Mouse (Mus musculus): ENCODE measurements around the gene Fbxl17. TPM values are rescaled to one million over a fixed set of nuclear protein-coding genes. Genes with fewer than 3 reads are reported as not detected.

Fbxl17 gene
- polyA plus RNA-seq, 1 experiment from 2014 or later: 5.6 TPM

DNA sequence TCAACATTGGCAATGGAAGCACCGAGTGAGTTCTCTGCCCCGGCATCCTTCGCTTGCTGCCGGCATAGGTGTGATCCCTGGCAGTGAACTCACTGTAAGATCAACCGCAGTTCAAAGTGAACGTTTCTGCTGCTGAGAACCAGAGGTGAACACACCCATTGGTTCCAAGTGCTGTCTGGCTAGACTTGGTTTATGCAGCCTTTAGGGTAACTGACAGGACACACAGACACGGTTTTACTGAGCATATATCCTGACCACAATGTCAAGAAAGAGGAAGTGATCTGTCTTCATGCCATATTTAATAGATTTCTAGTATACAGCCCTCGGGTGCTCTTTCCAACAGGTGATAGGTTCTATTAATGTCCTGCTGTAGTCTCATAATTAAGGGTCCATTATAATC is 310.5 kb downstream of the Fbxl17 start:
- H3K4me2 ChIP-seq: no peak overlapping the region
- H3K27ac ChIP-seq: no peak overlapping the region
- H3K4me3 ChIP-seq: no peak overlapping the region
- no peak overlapping the region for H3K9ac ChIP-seq
- no peaks in the 10 kb centered on the region for H3K36me3 ChIP-seq (ENCODE audit: poor library complexity, severe bottlenecking)
- no peaks in the 10 kb centered on the region for H3K27me3 ChIP-seq
- ATAC-seq: no peak
- no peaks in the 10 kb centered on the region for H3K9me3 ChIP-seq (replicated peaks)
- peaks cover 22% of the 10 kb centered on the region for H3K4me1 ChIP-seq
- 93% methylated on average over 8 of the region's 8 CpGs for WGBS

DNA sequence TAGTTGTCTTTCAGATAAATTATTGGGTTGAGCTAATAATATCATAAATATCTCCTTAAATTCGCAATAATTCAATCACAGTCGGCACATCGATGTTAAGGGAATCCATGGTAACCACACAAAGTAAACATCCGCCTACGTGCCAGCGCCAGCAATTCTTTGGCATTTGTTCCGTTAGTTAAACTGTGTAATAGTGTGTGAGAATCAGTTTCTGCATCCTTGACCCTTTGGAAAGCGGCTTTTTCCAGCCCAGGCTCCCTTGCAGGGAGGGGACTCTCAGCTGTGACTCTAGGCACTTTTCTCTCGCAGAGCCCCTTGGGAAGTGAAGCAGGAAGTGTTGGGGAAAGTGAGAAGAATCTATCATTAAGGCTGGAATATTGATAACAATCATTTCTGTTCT is 314.3 kb downstream of the Fbxl17 start:
- no peaks in the 10 kb centered on the region for H3K9me3 ChIP-seq (replicated peaks)
- H3K9ac ChIP-seq: no peak overlapping the region; the same call in 1 of the 2 replicates
- 0 out of 2 replicates have a peak, but pooled peaks cover 2% of the 10 kb centered on the region for H3K27me3 ChIP-seq
- H3K4me1 ChIP-seq: peaks cover 16% of the 10 kb centered on the region
- 16% methylated on average over 9 of the region's 9 CpGs for WGBS
- peak; percentile 77 for ATAC-seq
- peak overlapping the region; percentile 37 for H3K4me2 ChIP-seq
- H3K36me3 ChIP-seq (ENCODE audit: poor library complexity, severe bottlenecking): no peaks in the 10 kb centered on the region
- no peak overlapping the region for H3K27ac ChIP-seq
- H3K4me3 ChIP-seq: no peak overlapping the region

DNA sequence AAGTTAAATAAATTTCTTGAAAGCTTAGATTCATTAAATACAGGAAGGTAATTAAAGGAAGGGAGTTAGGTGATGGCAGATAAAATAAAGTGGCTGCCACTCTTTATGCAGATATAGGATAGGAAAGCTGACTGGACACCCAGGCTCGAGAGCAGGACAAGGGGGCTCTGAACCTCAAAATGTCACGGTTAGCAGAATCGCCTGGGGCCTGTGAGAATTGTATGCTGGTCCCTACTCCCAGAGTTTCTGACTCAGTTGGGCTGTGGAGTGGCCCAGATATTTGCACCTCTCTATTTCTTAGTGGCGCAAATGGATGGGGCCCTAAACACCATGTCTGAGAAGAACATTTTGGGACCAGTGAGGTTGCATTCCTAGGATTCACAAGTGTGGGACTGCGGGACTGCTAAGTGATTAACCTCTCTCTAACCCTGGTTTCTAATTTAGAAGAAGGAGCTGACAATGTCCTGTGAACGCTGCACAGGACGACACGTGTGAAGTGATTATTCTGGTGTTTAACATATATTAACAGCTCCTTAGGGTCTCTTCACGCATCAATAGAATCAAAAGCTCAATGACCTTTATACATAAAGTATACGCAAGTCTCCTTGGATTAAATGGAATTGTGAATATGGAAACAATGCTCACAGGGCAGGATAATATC is 314.8 kb downstream of the Fbxl17 start:
- WGBS: 36% methylated on average over 10 of the region's 10 CpGs
- no peaks in the 10 kb centered on the region for H3K36me3 ChIP-seq (ENCODE audit: poor library complexity, severe bottlenecking)
- 0 out of 2 replicates have a peak, but pooled peaks cover 5% of the 10 kb centered on the region for H3K27me3 ChIP-seq
- ATAC-seq: peak; percentile 58; the same call in 1 of the 2 replicates
- H3K4me1 ChIP-seq: peaks cover 16% of the 10 kb centered on the region
- H3K27ac ChIP-seq: no peak overlapping the region
- no peaks in the 10 kb centered on the region for H3K9me3 ChIP-seq (replicated peaks)
- no peak overlapping the region for H3K9ac ChIP-seq
- no peak overlapping the region for H3K4me3 ChIP-seq
- peak overlapping the region; percentile 37; the same call in 1 of the 2 replicates for H3K4me2 ChIP-seq

DNA sequence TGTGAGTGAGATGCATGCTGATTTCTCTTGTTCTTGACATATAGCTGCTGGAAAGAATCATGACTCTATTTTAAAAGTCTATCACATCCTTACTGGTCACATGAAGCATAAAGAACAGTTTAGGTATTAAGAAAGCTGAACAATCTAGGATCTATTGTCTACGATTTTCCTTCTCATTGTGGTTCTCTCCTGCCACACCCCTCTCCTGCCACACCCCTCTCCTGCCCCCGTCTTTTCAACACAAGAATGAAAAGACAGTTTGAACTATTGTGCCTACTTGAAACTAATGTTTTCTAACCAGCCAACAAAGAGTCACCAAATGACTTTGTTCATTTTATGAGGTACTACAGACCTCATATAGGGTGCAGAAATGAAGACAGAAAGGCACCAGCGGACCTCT is 316.4 kb downstream of the Fbxl17 start:
- no peaks in the 10 kb centered on the region for H3K9me3 ChIP-seq (replicated peaks)
- H3K27me3 ChIP-seq: peaks cover 18% of the 10 kb centered on the region; the same call in 1 of the 2 replicates
- H3K4me3 ChIP-seq: no peak overlapping the region
- WGBS: 57% methylated on average over 3 of the region's 3 CpGs
- peaks cover 16% of the 10 kb centered on the region for H3K4me1 ChIP-seq
- no peak overlapping the region for H3K9ac ChIP-seq
- no peak overlapping the region for H3K27ac ChIP-seq
- no peaks in the 10 kb centered on the region for H3K36me3 ChIP-seq (ENCODE audit: poor library complexity, severe bottlenecking)
- no peak for ATAC-seq
- no peak overlapping the region for H3K4me2 ChIP-seq

DNA sequence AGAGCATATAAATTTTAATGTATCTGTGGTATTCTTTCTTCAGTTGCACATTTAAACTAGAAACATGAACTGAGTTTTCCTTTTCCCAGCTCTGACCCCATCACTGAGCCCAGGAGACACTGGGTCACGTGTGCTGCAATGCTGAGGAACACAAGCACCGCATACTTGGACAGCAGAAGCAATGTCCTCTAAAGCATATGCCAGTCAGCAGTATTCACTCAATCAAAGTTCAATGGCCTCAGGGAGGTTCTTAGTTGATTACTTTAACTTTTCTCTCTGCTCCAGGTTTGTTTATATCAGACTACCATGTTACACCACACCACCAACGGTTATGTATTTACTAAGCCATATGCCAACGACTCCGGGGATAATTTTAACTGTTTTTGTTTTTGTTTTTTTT is 318.2 kb downstream of the Fbxl17 start:
- Histone ChIP-seq H3K4me2 (no peak overlapping the region), H3K9ac (no peak overlapping the region), H3K4me1 (peaks cover 16% of the 10 kb centered on the region), H3K36me3 (ENCODE audit: poor library complexity, severe bottlenecking) (no peaks in the 10 kb centered on the region), H3K27ac (no peak overlapping the region), H3K27me3 (peaks cover 25% of the 10 kb centered on the region), H3K9me3 (replicated peaks) (no peaks in the 10 kb centered on the region), H3K4me3 (no peak overlapping the region)
- WGBS: 85% methylated on average over 5 of the region's 5 CpGs
- no peak for ATAC-seq

DNA sequence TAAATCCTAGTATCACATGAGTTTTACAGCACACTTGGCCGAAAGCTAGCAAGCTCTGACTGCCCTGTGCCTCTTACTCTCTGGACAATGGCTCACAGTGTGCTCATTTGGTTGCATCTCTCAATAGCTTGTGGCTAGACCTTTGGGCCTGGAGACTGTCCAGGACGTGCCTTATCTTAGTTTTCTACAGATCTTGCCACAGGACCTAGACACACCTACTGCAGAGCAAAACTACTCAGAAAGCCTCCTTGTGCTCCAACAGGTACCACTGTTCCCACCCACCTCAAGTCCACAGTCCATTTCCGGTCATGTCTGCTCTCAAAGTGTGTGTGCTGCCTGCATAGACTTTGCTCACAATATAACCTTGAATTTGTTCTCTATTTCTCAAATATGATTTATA is 319.8 kb downstream of the Fbxl17 start:
- no peaks in the 10 kb centered on the region for H3K9me3 ChIP-seq (replicated peaks)
- peaks cover 32% of the 10 kb centered on the region for H3K27me3 ChIP-seq
- H3K27ac ChIP-seq: no peak overlapping the region
- 87% methylated on average over 3 of the region's 3 CpGs for WGBS
- peaks cover 11% of the 10 kb centered on the region for H3K4me1 ChIP-seq
- ATAC-seq: no peak
- H3K9ac ChIP-seq: no peak overlapping the region
- no peak overlapping the region for H3K4me2 ChIP-seq
- no peak overlapping the region for H3K4me3 ChIP-seq
- no peaks in the 10 kb centered on the region for H3K36me3 ChIP-seq (ENCODE audit: poor library complexity, severe bottlenecking)

DNA sequence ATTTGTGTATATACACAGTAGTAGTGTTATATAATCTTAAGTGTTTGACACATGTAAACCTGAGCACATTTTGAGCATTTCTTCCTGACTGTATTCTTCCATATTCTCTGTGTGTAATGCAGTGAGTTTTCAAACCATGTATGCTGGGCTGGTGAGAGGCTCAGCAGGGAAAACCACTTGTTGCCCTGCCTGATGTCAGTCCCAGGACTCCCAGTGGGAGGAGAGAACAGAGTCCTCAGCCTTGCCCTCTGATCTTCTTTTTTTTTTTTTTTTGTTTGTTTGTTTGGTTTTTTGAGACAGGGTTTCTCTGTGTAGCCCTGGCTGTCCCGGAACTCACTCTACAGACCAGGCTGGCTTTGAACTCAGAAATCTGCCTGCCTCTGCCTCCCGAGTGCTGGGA is 321.5 kb downstream of the Fbxl17 start:
- Histone ChIP-seq H3K36me3 (ENCODE audit: poor library complexity, severe bottlenecking) (no peaks in the 10 kb centered on the region), H3K4me1 (peaks cover 7% of the 10 kb centered on the region), H3K4me3 (no peak overlapping the region), H3K9ac (no peak overlapping the region), H3K27me3 (peaks cover 48% of the 10 kb centered on the region), H3K9me3 (replicated peaks) (no peaks in the 10 kb centered on the region), H3K4me2 (no peak overlapping the region), H3K27ac (no peak overlapping the region)
- whole genome bisulfite sequencing: 92% methylated on average over 2 of the region's 2 CpGs
- no peak for ATAC-seq

DNA sequence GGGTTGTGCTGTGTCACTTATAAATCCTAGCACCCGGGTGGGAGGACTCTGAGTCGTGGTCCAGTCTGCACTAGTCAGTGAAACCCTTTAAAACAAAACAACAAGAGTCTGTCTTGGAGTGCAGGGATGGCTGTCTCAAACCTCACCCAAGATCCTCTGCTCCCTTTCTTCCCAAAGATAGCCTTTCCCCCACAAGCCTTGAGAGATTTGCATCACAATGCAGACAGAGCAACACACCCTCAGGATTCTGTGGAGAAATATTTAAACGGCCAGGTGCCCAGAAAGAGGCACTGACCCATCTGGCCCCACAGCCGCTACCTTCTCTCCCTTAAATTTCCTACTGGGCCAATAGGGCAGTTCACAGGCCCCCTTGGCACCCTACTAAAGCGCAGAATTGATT is 323.4 kb downstream of the Fbxl17 start:
- Histone ChIP-seq H3K27me3 (peaks cover 50% of the 10 kb centered on the region), H3K4me3 (no peak overlapping the region), H3K4me1 (peaks cover 26% of the 10 kb centered on the region), H3K9me3 (replicated peaks) (no peaks in the 10 kb centered on the region), H3K27ac (no peak overlapping the region), H3K9ac (no peak overlapping the region), H3K36me3 (ENCODE audit: poor library complexity, severe bottlenecking) (no peaks in the 10 kb centered on the region), H3K4me2 (no peak overlapping the region)
- 39% methylated on average over 5 of the region's 5 CpGs for WGBS
- no peak for ATAC-seq

DNA sequence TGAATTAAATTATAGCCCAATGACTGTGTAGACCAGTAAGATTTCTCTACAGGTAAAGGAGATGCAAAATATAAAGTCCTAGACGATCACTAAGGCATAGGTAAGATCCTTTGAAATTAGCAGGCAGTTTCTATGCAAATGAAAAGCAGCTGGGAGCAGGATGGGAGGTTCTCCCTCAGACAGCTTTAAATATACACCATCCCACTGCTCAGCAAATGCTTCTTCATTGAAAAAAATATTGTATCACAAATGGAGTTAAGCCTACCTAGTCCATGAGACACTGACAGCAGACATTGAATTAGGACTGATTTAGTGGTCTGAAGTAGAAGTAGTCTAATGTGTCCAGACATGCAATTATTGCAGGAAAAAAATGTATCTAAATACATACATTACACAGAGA is 327.1 kb downstream of the Fbxl17 start:
- WGBS: 4% methylated on average over 1 of the region's 1 CpGs
- ATAC-seq: peak; percentile 14; the same call in 1 of the 2 replicates
- H3K27ac ChIP-seq: no peak overlapping the region

DNA sequence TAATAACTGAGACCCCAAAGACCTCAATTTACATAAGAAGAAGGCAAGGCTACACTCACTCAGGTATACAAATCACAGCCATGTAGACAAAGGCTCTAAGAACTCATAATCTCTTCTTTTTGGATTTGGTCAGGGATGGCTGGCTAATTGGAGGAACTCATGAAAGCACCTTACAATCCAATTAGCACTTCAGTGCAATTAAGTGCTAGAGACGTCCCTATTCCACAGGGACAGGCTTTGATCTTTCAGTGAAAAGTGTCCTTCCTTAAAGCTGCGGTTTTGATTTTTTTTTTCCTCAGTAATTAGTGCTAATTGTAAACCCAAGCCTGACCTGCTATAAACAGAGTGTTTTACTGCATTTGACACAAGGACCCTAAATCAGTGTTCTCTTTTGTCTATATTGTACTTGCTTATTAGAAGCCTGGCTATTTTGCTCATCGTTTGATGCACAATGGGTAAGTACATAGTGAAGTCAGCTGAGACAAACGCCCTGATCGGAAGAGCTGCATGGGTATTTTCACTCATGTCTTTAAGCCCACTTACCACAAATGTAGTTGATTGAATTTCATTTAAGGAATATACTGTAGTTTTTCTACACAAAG is 327.8 kb downstream of the Fbxl17 start:
- Histone ChIP-seq H3K27ac (0 out of 2 replicates have a peak overlapping the region, but pooled peaks have one; percentile 5), H3K4me3 (no peak overlapping the region), H3K4me2 (no peak overlapping the region), H3K9me3 (replicated peaks) (no peaks in the 10 kb centered on the region), H3K27me3 (peaks cover 47% of the 10 kb centered on the region), H3K36me3 (ENCODE audit: poor library complexity, severe bottlenecking) (no peaks in the 10 kb centered on the region), H3K9ac (no peak overlapping the region), H3K4me1 (peaks cover 31% of the 10 kb centered on the region)
- 1% methylated on average over 5 of the region's 5 CpGs for WGBS
- peak; percentile 79 for ATAC-seq

More for the DNA sequence above, 327.1 kb downstream of the Fbxl17 start:
- no peaks in the 10 kb centered on the region for H3K9me3 ChIP-seq (replicated peaks)
- no peak overlapping the region for H3K9ac ChIP-seq
- H3K27me3 ChIP-seq: peaks cover 48% of the 10 kb centered on the region
- peaks cover 31% of the 10 kb centered on the region for H3K4me1 ChIP-seq
- no peaks in the 10 kb centered on the region for H3K36me3 ChIP-seq (ENCODE audit: poor library complexity, severe bottlenecking)
- no peak overlapping the region for H3K4me3 ChIP-seq
- H3K4me2 ChIP-seq: no peak overlapping the region

DNA sequence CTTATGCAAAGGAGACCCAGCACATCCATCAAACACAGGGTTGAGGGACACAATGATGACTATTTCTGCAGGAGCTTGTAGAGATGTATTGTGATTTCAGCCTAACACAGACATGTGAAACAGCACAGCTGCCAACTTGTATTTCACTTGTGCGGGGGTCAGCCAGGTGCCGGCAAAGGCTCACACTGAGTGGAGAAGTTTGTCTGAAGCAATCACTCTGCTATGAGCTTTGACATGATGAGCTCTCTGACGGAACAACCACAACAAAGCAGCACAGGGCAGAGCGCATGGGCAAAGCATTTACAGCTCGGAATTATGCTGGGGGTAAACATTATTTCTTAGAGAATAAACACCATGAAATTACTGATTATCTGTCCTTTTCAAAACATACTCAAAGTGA is 328.6 kb downstream of the Fbxl17 start:
- ATAC-seq: peak; percentile 20; the same call in 1 of the 2 replicates
- no peak overlapping the region for H3K27ac ChIP-seq
- 10% methylated on average over 5 of the region's 5 CpGs for whole genome bisulfite sequencing

DNA sequence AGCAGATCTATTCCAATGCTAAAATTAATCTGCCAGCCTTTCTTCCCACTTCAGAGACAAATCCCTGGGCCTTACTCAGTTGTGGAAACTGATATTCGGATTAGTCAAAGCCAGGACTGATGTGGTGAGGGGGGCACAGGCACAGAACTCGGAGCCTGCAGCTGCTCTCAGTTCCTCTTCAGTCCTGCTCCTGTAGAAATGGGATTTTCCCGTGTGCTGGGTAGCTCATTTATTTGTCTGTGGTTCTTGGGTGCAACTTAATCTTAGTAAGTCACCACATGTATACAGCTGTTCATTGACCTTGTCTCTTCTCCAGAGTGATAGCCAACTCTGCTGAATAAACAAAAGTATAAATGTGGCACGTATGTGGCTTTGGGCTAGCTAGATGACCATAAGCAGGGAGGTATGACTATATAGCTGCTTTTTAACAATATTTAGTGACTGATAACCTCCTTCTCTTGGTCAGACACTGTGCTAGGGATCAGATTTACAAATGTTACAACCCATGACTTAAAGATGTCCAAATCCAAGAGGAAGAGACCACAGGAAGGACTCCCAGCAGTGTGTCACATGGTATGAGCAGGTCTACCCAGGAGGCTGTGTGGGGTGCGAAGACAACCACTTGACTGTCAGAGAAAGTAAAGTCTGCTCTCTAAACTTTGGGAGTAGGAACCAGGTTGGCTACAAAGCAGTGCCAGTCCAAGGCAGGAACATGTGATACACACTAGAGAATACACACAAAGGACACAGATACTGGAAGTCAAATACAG is 331.6 kb downstream of the Fbxl17 start:
- Histone ChIP-seq H3K4me1 (peaks cover 27% of the 10 kb centered on the region), H3K27ac (no peak overlapping the region), H3K9ac (no peak overlapping the region), H3K4me3 (no peak overlapping the region), H3K9me3 (replicated peaks) (no peaks in the 10 kb centered on the region), H3K36me3 (ENCODE audit: poor library complexity, severe bottlenecking) (no peaks in the 10 kb centered on the region), H3K4me2 (no peak overlapping the region), H3K27me3 (peaks cover 30% of the 10 kb centered on the region; the same call in 1 of the 2 replicates)
- 85% methylated on average over 5 of the region's 5 CpGs for WGBS
- ATAC-seq: no peak

More for the DNA sequence above, 328.6 kb downstream of the Fbxl17 start:
- peaks cover 42% of the 10 kb centered on the region for H3K27me3 ChIP-seq
- peaks cover 27% of the 10 kb centered on the region for H3K4me1 ChIP-seq
- peak overlapping the region; percentile 25; the same call in 1 of the 2 replicates for H3K4me2 ChIP-seq
- no peak overlapping the region for H3K4me3 ChIP-seq
- no peak overlapping the region for H3K9ac ChIP-seq
- no peaks in the 10 kb centered on the region for H3K36me3 ChIP-seq (ENCODE audit: poor library complexity, severe bottlenecking)
- no peaks in the 10 kb centered on the region for H3K9me3 ChIP-seq (replicated peaks)
